Mouse (Mus musculus) heart, embryonic 11.5 days (tissue): ENCODE measurements around the gene Nxpe4. TPM values are rescaled to one million over a fixed set of nuclear protein-coding genes. Genes with fewer than 3 reads are reported as not detected.
A peak's percentile ranks its signal among the peaks of the same experiment; 100 is the strongest.

Source experiments
- ATAC-seq: fragments of 200-750 bp; cut with Nextera tagmentation; replicated peaks from 2 replicates; pipeline ENCODE4 v1.8.0; 2017; ENCODE audit warnings: moderate library complexity; ENCODE audit not compliant: insufficient number of reproducible peaks, low FRiP score, low TSS enrichment
- H3K27ac ChIP-seq: fragments of 300-500 bp; sonication (generic); 2 replicates; pipeline ENCODE4 v1.5.1; 2014; ENCODE audit warnings: mild to moderate bottlenecking, low read depth, low read length
- H3K27me3 ChIP-seq: fragments of 300-500 bp; sonication (generic); 2 replicates; pipeline ENCODE4 v1.6.1; 2014; ENCODE audit warnings: mild to moderate bottlenecking, low read length, mixed read lengths; ENCODE audit not compliant: control insufficient read depth, insufficient read depth
- H3K36me3 ChIP-seq: fragments of 300-500 bp; sonication (generic); 2 replicates; pipeline ENCODE4 v1.6.1; 2014; ENCODE audit warnings: mild to moderate bottlenecking, low read length, moderate library complexity, mixed read lengths; ENCODE audit not compliant: control insufficient read depth, insufficient read depth
- H3K4me1 ChIP-seq: fragments of 300-500 bp; sonication (generic); 2 replicates; pipeline ENCODE4 v1.6.1; 2014; ENCODE audit warnings: low read length; ENCODE audit not compliant: control insufficient read depth, insufficient read depth
- H3K4me2 ChIP-seq: fragments of 300-500 bp; sonication (generic); 2 replicates; pipeline ENCODE4 v1.6.1; 2014; ENCODE audit warnings: mild to moderate bottlenecking, moderate library complexity
- H3K4me3 ChIP-seq: fragments of 300-500 bp; sonication (generic); 2 replicates; pipeline ENCODE4 v1.5.1; 2014; ENCODE audit warnings: low read depth, low read length
- H3K9ac ChIP-seq: fragments of 300-500 bp; sonication (generic); 2 replicates; pipeline ENCODE4 v1.6.1; 2014; ENCODE audit warnings: mild to moderate bottlenecking, low read depth, low read length, moderate library complexity
- H3K9me3 ChIP-seq: fragments of 300-500 bp; sonication (generic); replicated peaks from 2 replicates; pipeline ENCODE4 v1.6.1; 2016; ENCODE audit warnings: low read length; ENCODE audit not compliant: control insufficient read depth
- WGBS: fragments of 180-500 bp; shearing (Covaris S2); extraction: QIAGEN DNeasy Blood & Tissue Kit; methylation state at CpG from one replicate; pipeline ENCODE4 v1.1.7; 2014; ENCODE audit not compliant: insufficient replicate concordance; 5-methylcytosine and 5-hydroxymethylcytosine counted together
- polyA plus RNA-seq: library from polyadenylated mRNA; unstranded; fragments of >200 nt; fragmentation: Nextera tagmentation; extraction: Ambion mirVana; gene quantifications from 2 replicates; pipeline ENCODE4 v1.2.1, GENCODE M21; 2014

The Nxpe4 gene
- polyA plus RNA-seq, 1 experiment from 2014 or later = 2.6 TPM

DNA sequence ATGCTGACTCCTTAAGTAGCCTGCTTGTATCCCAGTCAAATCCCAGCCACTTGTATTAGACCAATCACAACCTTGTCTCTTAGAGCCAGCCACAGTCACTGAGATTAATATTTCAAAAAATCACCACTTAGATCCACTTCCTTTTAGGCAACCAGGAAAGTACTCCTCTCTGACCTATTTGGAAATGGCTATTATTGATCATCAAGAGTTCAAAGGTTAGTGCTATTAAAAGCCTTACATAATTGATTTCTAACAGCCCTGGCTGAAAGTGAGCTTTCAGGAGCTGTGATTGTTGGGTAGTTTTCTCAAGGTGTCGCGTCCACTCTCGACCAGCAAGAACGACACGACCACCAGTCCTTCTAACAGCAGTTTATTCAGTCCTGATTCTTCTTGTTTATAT lies 149.4 kb downstream of the Nxpe4 start:
- Histone ChIP-seq H3K4me2 (no peak overlapping the region), H3K4me1 (no peaks in the 10 kb centered on the region), H3K36me3 (no peaks in the 10 kb centered on the region), H3K27me3 (no peaks in the 10 kb centered on the region), H3K27ac (no peak overlapping the region), H3K9ac (no peak overlapping the region), H3K4me3 (no peak overlapping the region), H3K9me3 (no peaks in the 10 kb centered on the region)
- 82% methylated on average over 5 of the region's 5 CpGs for WGBS
- ATAC-seq = no peak

DNA sequence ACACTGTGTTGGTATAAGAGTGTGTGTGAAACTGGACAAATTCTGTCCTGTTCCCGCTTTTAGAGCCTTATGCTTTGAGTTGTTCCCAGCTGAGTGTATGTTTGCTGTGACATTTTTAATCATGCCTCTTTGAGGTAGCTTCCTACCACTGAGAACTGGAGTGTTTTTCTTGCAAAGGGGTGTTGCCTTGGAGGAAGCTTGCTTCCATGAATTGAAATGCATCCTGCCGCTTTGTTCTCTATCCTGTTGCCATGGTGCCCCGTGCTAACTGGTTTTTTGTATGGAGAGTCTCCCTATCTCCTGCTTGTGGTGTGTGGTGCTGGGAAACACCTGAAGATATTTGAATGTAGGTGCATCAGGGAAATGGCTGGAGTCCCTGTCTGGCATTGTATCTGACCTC lies 152.4 kb downstream of the Nxpe4 start:
- Histone ChIP-seq H3K4me2 (no peak overlapping the region), H3K36me3 (no peaks in the 10 kb centered on the region), H3K9ac (no peak overlapping the region), H3K9me3 (no peaks in the 10 kb centered on the region), H3K4me3 (no peak overlapping the region), H3K27me3 (no peaks in the 10 kb centered on the region), H3K4me1 (no peaks in the 10 kb centered on the region), H3K27ac (no peak overlapping the region)
- WGBS = 38% methylated on average over 3 of the region's 3 CpGs
- no peak for ATAC-seq

DNA sequence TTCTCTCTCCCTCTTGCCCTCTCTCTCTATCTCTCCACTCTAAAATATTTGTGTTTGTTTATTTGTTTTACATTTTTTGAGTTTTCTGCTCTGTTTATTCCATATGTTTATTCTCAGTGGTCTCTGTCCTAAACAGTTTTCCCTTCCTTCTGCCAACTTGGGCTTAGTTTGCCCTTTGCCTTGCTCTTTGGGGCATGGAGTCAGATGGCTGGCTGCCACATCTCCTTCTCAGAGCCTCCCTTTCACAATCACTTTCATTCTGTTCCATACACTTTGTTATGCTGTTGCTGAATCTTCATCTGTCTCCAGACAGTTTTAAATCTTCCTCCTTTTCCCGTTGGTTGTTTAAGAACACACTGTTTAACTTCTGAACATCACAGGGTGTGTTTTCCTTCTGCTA lies 154.0 kb downstream of the Nxpe4 start:
- H3K36me3 ChIP-seq = no peaks in the 10 kb centered on the region
- H3K9ac ChIP-seq = no peak overlapping the region
- H3K9me3 ChIP-seq = no peaks in the 10 kb centered on the region
- H3K27me3 ChIP-seq = no peaks in the 10 kb centered on the region
- H3K4me1 ChIP-seq = no peaks in the 10 kb centered on the region
- ATAC-seq = no peak
- H3K27ac ChIP-seq = no peak overlapping the region
- H3K4me3 ChIP-seq = no peak overlapping the region
- H3K4me2 ChIP-seq = no peak overlapping the region
- WGBS = 68% methylated on average over 1 of the region's 1 CpGs

DNA sequence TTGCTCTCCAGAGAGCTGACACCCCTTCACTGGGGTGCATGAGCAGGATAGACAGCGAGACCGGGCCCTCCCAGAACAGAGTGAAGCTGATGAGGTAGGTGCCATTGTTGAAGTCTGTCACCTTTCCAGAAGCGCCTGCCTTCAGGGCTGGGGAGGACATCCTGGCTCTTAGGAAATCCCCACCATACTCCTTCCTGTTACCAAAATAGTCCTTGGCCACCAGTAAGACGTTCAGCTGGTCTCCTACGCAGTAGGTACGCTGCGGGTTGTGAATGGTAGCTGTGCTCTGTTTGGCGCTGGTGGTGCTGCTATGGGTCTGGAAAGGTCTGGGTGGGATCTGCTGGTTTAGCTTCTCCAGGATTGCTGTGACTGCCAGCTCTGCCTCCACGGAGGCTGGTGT lies 164.5 kb downstream of the Nxpe4 start:
- no peaks in the 10 kb centered on the region for H3K27me3 ChIP-seq
- H3K9ac ChIP-seq = no peak overlapping the region
- H3K36me3 ChIP-seq = no peaks in the 10 kb centered on the region
- H3K4me2 ChIP-seq = no peak overlapping the region
- no peaks in the 10 kb centered on the region for H3K9me3 ChIP-seq
- WGBS = 84% methylated on average over 9 of the region's 9 CpGs
- H3K4me3 ChIP-seq = no peak overlapping the region
- H3K4me1 ChIP-seq = no peaks in the 10 kb centered on the region
- no peak for ATAC-seq
- no peak overlapping the region for H3K27ac ChIP-seq

GRCm38 (mm10) chr9:48329597-48329996 lies 167.8 kb downstream of the Nxpe4 start:
- Histone ChIP-seq H3K4me1 (no peaks in the 10 kb centered on the region), H3K27ac (no peak overlapping the region), H3K4me3 (no peak overlapping the region), H3K9ac (no peak overlapping the region), H3K36me3 (no peaks in the 10 kb centered on the region), H3K9me3 (no peaks in the 10 kb centered on the region), H3K27me3 (no peaks in the 10 kb centered on the region), H3K4me2 (no peak overlapping the region)
- WGBS = 82% methylated on average over 7 of the region's 7 CpGs
- no peak for ATAC-seq

DNA sequence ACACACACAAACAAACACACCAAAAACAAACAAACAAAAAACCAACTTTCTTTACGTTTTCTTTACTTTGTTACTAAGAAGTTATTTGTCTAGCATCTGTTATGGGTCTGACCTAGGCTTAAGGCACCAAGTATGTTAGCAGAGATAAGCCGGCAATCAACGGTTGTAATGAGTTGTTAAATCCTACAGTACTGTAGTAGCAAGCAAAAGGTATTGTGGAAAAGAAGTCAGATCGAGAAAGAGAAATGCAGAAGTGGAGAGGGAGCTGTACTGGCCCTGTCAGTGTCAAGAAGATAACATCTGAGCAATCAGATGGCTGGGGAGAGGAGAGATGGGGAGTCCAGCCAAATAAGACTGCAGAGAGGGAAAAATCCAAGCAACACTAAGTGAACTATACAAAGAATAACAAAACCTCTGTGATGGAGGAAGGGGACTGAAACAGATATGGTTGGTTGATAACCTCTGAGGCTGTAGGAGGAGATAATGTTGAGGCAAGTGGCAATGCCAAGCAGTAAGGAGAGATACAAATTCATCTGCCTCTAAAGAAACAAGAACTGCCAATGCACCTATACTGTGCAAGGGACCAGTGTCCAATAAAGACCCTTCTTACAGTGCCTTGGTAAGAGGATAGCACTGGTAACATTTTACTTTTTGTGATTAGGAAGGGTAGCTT lies 177.1 kb downstream of the Nxpe4 start:
- 36% methylated on average over 4 of the region's 4 CpGs for WGBS
- Histone ChIP-seq H3K4me3 (peak overlapping the region; percentile 24), H3K9me3 (no peaks in the 10 kb centered on the region), H3K27me3 (no peaks in the 10 kb centered on the region), H3K4me2 (peak overlapping the region; percentile 36), H3K9ac (no peak overlapping the region), H3K27ac (no peak overlapping the region), H3K36me3 (no peaks in the 10 kb centered on the region), H3K4me1 (peaks cover 3% of the 10 kb centered on the region; the same call in 1 of the 2 replicates)
- no peak for ATAC-seq

- peak overlapping the region; percentile 36 for H3K4me2 ChIP-seq
Observed at GRCm38 (mm10) chr9:48339563-48339962, 177.7 kb downstream of the Nxpe4 start.

DNA sequence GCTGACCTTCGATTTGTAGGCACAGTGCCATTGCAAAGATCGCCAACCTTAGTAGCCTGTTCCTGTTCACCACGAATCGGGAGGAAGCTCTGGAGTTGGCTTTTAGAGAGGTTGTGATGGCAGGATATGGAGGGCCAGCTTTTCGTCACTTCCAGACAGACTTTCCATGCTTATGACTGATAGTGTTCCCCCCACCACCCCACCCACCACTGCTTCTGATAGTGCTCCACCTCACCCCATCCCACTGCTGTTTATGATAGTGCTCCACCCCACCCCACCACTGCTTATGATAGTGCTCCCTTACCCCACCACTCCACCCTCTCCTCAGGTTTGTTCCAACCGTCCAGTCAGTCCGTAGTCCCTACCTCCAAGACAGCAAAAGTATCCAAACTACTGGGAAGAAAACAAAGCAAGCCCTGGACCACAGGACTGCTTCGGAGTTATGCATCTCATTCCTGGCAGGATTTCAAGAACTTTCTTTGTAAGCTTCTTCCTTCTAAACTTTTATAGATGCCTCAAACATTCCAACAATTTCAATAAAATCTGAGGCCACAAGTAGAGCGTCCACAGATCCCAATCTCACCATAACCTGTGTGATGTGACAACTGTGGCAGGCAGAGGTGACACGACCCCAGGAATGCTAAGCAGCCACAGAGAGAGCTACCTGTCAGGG lies 179.0 kb downstream of the Nxpe4 start:
- Histone ChIP-seq H3K4me1 (peaks cover 3% of the 10 kb centered on the region; the same call in 1 of the 2 replicates), H3K9ac (no peak overlapping the region; the same call in 1 of the 2 replicates), H3K36me3 (no peaks in the 10 kb centered on the region), H3K4me3 (peak overlapping the region; percentile 24), H3K4me2 (peak overlapping the region; percentile 36; the same call in 1 of the 2 replicates), H3K9me3 (no peaks in the 10 kb centered on the region), H3K27me3 (no peaks in the 10 kb centered on the region), H3K27ac (no peak overlapping the region)
- 66% methylated on average over 10 of the region's 10 CpGs for WGBS
- peak; percentile 59 for ATAC-seq

More at GRCm38 (mm10) chr9:48339563-48339962, 177.7 kb downstream of the Nxpe4 start:
- Histone ChIP-seq H3K9me3 (no peaks in the 10 kb centered on the region), H3K27ac (no peak overlapping the region), H3K36me3 (no peaks in the 10 kb centered on the region), H3K4me3 (peak overlapping the region; percentile 24), H3K27me3 (no peaks in the 10 kb centered on the region), H3K4me1 (peaks cover 3% of the 10 kb centered on the region; the same call in 1 of the 2 replicates), H3K9ac (no peak overlapping the region)
- 48% methylated on average over 5 of the region's 5 CpGs for WGBS
- no peak for ATAC-seq
